Mouse (Mus musculus) mouse trophoblast stem cell (cell line): ENCODE measurements around the gene Mettl23.

ENCODE experiments used
- in situ Hi-C, 2 experiments: fragments of 300-500 bp; cut with MseI, MboI; formaldehyde crosslinking; loops; 2 replicates in 1 of 2; 3 replicates in 1 of 2; pipeline ENCODE4 v1.15.1; 2025

Mettl23 gene

DNA sequence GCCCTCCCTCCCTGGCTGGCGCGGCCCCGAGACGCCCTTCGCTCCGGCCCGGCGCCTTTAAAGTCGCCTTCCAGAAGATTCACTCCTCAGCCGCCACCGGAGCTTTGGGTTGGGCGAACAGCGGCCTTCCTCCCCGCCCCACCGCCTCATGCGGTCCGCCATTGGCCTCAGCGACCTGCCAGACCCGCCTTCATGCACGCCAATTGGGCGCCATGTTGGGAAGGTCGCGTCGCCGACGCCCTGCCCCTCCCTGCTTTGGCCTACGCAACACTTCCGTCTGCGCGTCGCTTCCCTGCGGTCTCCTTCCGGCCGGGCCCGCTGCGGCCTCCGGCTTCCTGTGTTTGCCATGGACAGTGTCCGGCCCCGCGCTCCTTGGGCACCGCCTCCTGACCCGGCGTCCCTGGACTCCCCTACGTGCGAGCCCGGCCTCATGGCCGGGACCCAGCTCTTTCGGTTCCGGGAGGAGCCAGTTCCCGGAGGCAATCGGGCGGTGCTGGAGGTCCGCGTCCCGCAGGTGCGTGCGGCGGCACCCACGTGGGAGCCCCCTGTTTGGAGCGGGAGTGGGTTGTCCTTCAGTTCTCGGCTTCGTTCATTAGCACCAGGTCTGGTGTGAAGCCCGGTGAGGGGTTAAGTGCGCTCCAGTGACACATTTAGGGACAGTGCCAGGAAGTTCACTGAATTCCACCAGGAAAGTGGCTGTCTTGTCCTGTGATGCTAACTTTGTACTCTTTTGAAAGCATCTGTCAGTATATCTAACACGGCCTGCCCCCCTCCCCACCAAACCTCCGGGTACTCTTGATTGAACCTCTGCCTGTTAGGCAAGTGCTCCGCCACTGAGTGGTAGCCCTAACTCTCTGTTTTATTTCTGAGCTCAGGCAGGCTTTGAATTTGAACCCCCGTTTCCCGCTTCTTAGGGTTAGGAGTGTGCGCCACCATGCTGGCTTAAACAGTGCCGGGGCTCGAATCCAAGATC, at the start of gene Mettl23, which contains the start of gene Jmjd6:
Gene Mettl23 (plus strand): TSS at position 18 of the 973 bp plus-strand sequence.
Gene Jmjd6 (minus strand): TSS at position 189 of the 973 bp plus-strand sequence.
- in situ Hi-C loops: no loop called here

- in situ Hi-C loops: no loop called here
Observed at GRCm38 (mm10) chr11:116799364-116799763, 43.7 kb upstream of the Mettl23 start.

DNA sequence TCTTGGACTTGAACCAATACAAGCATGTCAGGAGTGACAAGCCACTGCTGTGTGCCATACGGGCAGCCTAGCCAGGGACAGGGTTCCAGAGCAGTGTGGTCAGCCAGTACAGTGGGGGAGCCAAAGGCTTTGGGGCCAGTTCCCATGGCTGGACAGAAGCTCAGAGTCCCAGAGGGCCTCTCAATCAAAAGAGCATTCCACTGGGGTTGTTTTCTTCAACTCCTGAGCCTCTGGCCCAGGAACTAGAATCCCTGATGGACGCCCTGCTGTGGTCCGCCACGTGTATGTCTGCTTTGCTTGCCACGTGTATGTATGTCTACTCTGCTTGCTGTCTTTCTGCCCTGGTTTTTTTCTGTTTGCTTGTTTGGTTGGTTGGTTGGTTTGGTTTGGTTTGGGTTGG, 42.0 kb upstream of the Mettl23 start:
- in situ Hi-C loops: no loop called here

DNA sequence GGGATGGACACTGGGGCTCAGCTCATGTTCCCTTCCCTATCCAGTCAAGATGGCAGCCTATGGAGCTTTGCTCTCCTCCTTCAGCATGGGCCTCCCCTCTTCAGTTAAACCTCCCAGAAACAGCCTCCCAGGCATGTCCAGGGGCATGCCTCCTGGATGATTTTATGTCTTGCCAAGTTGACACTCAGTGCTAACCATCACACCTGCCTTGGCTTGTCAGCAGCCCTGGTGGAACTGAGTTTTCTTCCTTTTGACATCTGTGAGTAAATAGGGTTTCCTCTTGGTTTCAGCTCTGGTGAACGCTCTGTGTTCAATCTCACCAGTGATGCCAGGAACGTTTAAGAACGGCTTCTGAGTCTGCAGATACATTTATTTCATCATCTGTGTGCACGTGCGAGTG, 40.4 kb upstream of the Mettl23 start:
- in situ Hi-C loops: no loop called here

- in situ Hi-C loops: loop anchor here (5.0 kb wide), 2 partner anchors 159 to 164 kb away; no protein-coding TSS in a partner anchor
Observed at GRCm38 (mm10) chr11:116806136-116807071, 36.7 kb upstream of the Mettl23 start.

DNA sequence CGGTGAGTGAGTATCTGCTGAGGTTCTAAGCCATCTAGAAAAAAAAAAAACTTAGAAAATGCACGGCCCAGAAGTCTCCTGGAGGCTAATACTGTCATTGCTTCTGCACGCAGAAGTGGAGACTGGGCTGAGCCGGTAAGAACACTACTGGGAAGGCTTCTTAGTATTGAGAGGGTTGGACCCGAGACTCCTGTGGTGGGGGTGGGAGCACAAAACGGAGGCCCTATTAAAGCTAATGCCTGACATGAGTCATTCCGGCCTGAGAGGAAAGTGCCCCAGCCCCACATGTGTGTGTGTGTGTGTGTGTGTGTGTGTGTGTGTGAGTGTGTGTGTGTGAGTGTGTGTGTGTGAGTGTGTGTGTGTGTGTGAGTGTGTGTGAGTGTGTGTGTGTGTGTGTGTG, 36.0 kb upstream of the Mettl23 start:
- in situ Hi-C loops: loop anchor here (5.0 kb wide), 2 partner anchors 160 to 165 kb away; no protein-coding TSS in a partner anchor

DNA sequence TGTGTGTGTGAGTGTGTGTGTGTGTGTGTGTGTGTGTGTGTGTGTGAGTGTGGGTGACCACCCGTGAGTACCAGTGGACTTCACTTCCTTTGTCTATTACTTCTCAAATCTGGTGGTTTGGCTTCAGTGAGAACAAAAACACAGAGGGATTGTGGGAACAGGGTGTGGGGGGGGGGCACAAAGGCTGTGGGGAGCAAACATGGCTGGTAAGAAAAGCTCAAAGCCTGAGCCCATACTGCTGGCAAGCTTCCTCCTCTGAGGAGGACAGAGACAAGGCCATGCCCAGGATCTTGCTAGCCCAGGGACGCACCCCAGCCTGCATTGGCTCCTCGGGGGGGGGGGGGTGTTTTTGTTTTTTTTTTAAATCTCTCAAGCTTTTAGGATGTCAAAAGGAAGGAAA, 35.6 kb upstream of the Mettl23 start:
- in situ Hi-C loops: loop anchor here (5.0 kb wide), 2 partner anchors 160 to 165 kb away; no protein-coding TSS in a partner anchor

GRCm38 (mm10) chr11:116807938-116808606, 35.0 kb upstream of the Mettl23 start:
- in situ Hi-C loops: loop anchor here (5.0 kb wide), 2 partner anchors 161 to 166 kb away; no protein-coding TSS in a partner anchor

- in situ Hi-C loops: loop anchor here (5.0 kb wide), 2 partner anchors 162 to 167 kb away; no protein-coding TSS in a partner anchor
Observed at GRCm38 (mm10) chr11:116808811-116809395, 34.2 kb upstream of the Mettl23 start.

DNA sequence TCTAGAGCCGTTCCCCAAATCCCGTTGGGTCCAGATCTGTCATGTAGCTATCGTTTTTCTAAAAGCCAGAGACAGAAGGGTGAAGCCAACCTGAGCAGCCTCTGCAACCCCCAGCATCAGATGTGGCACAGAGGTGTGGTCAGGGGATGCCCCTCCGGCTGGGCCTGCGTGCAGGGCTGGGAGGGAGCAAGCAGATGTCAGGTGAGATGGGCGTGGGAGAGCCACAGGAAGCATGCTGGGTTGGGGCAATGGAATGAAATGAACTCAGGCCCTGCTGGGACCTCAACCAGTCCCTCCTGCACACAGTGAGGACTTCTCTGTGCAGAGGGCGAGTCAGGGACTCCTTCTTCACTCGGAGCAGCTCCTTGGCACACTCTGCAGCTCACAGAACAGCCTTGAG, 33.6 kb upstream of the Mettl23 start:
- in situ Hi-C loops: loop anchor here (5.0 kb wide), 2 partner anchors 162 to 167 kb away; no protein-coding TSS in a partner anchor

DNA sequence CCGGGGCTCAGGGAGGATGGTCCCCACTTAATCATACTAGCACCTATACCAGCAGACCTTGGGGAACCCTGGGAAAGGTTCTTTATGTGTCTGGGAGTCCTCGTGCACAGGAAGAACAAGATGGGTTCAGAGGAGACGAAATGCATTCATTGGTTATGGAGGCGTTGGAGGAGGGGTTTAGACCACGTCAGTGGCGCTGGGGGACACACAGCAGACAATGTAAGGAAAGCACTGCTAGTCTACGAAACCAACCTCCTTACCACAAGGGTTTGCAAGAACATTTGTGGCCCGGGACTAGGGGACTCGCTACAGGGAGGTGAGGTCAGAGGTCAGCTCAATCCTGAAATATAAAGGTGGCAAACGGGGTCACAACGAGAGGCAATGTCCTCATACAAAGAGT, 32.5 kb upstream of the Mettl23 start:
- in situ Hi-C loops: no loop called here

- in situ Hi-C loops: no loop called here
Observed at GRCm38 (mm10) chr11:116810983-116811901, 31.8 kb upstream of the Mettl23 start.

DNA sequence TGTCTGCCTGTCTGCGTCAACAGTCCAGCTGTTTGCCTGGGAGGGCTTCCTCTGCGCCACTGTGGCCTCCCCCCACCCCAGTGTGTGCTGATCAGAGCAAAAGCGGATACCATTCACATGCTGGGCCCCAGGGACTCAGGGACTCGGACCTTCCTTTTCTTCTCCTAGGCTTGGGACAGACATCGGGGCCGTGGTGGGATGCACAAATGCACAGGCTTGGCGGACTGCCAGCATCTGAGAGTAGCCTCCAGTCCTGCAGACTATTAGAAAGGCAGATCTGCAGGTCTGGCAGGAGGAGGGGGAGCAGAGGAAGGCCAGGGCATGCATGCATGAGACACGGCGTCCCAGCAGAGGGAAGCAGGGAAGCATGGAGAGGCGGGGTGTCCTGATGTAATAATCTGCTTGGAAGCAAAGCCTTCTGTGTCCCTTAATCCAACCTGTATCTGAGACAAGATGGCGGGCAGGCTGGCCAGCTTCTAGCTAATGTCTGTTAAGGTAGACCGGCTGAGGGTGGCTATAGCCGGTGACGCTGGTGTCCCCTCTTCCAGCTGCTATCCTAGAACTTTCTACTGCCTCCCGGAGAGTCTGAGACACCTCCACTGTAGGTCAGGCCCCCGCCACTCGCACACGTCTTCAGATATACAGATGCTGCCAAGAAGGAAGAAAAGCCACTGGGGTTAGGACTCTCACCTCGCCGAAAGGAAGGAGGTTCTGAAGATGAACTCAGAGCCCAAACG, 30.1 kb upstream of the Mettl23 start:
- in situ Hi-C loops: no loop called here

GRCm38 (mm10) chr11:116813610-116814009, 29.5 kb upstream of the Mettl23 start:
- in situ Hi-C loops: no loop called here

GRCm38 (mm10) chr11:116814076-116814883, 28.8 kb upstream of the Mettl23 start:
- in situ Hi-C loops: no loop called here

- in situ Hi-C loops: no loop called here
Observed at GRCm38 (mm10) chr11:116814884-116815415, 28.1 kb upstream of the Mettl23 start.

DNA sequence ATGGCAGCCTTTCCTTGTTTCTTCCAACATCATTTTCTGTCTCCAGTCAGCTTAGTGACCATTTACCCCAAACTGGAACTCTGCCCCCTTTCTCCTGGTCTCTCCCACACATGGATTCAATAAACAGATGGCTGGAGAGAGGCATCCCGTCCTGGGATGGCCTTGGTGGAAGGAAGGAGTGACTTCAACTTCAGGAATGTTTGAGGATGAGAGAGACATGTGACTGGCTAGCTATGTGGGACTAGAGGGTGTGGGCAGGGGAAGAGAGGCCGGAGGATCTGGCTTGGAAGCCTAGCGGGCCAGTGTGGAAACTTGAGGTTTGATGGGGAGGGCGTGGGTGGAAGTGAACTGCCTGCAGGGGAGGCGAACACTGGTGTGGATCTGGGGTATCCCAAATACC, 26.3 kb upstream of the Mettl23 start:
- in situ Hi-C loops: no loop called here

DNA sequence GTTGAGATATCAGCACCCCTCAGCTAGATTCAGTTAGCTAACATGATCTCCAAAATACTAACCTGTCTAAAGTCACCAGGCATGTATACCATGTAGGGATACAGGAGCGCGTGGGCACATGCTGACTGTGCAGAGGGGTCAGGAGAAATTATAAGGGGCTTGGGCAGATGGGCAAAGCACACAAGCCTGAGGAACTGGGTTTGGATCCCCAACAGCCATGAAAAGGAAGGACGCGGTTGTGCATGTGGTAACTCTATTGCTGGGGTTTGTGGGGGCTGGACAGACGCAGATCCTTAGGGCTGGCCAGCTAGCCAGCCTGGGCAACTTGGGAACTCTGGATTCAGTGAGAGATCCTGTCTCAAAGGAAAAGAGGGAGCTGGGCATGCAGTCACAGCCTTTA, 25.5 kb upstream of the Mettl23 start:
- in situ Hi-C loops: no loop called here
